8 mouse cellular contexts compared by ENCODE assay signal in genomic region chr14:11161751-11162231, GRCm38 (mm10). TPM values are rescaled to one million over a fixed set of nuclear protein-coding genes. Genes with fewer than 3 reads are reported as not detected.
DNase-seq lines count a peak whose midpoint lies in the region; ATAC-seq and TF ChIP-seq lines count a peak whose summit lies in the region.

Gene Fhit (minus strand): TSS chr14:11162035.

- WGBS in heart, embryonic 12.5 days = under 1% methylated on average over 28 of the region's 28 CpGs
- WGBS in kidney, embryonic 15.5 days = under 1% methylated on average over 28 of the region's 28 CpGs
- WGBS in limb, embryonic 14.5 days = under 1% methylated on average over 28 of the region's 28 CpGs
- WGBS in midbrain, embryonic 16.5 days = under 1% methylated on average over 28 of the region's 28 CpGs

- H3K27ac ChIP-seq in brown adipose tissue, adult 24 weeks (replicated peaks; ENCODE audit: low read depth, low read length) = peak within 1 kb of the TSS; percentile 32
- peak within 1 kb of the TSS; percentile 10; the same call in 1 of the 2 replicates for H3K27ac ChIP-seq in heart, embryonic 12.5 days (ENCODE audit: poor library complexity, severe bottlenecking)
- peak within 1 kb of the TSS; percentile 80 for H3K27ac ChIP-seq in kidney, embryonic 15.5 days
- peak within 1 kb of the TSS; percentile 46; the same call in 1 of the 2 replicates for H3K27ac ChIP-seq in limb, embryonic 14.5 days (replicated peaks; ENCODE audit: low read depth, low read length)
- H3K27ac ChIP-seq in midbrain, embryonic 16.5 days (ENCODE audit: low read length) = peak within 1 kb of the TSS; percentile 83

- no peaks in the 10 kb centered on the region for H3K36me3 ChIP-seq in heart, embryonic 12.5 days
- no peaks in the 10 kb centered on the region for H3K36me3 ChIP-seq in kidney, embryonic 15.5 days
- no peaks in the 10 kb centered on the region for H3K36me3 ChIP-seq in limb, embryonic 14.5 days (ENCODE audit: control insufficient read depth, insufficient read depth, low read length)
- no peaks in the 10 kb centered on the region for H3K36me3 ChIP-seq in midbrain, embryonic 16.5 days (ENCODE audit: control insufficient read depth, insufficient read depth, low read length)

- DNase-seq in B cell, adult 2 months = peak; percentile 78 to 84
- DNase-seq in fibroblast of lung, adult 2 months (ENCODE audit: low read depth) = peak; percentile 86
- DNase-seq in limb, embryonic 14.5 days (ENCODE audit: low spot score) = peak; percentile 95
- peak; percentile 18 to 82 for DNase-seq in spleen, postnatal 10 days (ENCODE audit: low spot score in 2 of 2)

- H3K4me1 ChIP-seq in brown adipose tissue, adult 24 weeks (ENCODE audit: control insufficient read depth, insufficient read depth, insufficient read length, low read length) = no peaks in the 10 kb centered on the region
- H3K4me1 ChIP-seq in heart, embryonic 12.5 days (replicated peaks) = no peaks in the 10 kb centered on the region
- 0 out of 2 replicates have a peak, but pooled peaks cover 8% of the 10 kb centered on the region for H3K4me1 ChIP-seq in kidney, embryonic 15.5 days
- H3K4me1 ChIP-seq in limb, embryonic 14.5 days (ENCODE audit: control insufficient read depth, insufficient read depth, low read length) = peaks cover 5% of the 10 kb centered on the region; the same call in 1 of the 2 replicates
- H3K4me1 ChIP-seq in midbrain, embryonic 16.5 days (ENCODE audit: control insufficient read depth, insufficient read depth, low read length) = peaks cover 6% of the 10 kb centered on the region

- no peaks in the 10 kb centered on the region for H3K27me3 ChIP-seq in heart, embryonic 12.5 days (replicated peaks)
- H3K27me3 ChIP-seq in kidney, embryonic 15.5 days = no peaks in the 10 kb centered on the region
- H3K27me3 ChIP-seq in limb, embryonic 14.5 days (ENCODE audit: control insufficient read depth, insufficient read depth, low read length) = no peaks in the 10 kb centered on the region
- H3K27me3 ChIP-seq in midbrain, embryonic 16.5 days (ENCODE audit: control insufficient read depth, insufficient read depth, low read depth, low read length) = no peaks in the 10 kb centered on the region

- no peaks in the 10 kb centered on the region for H3K9me3 ChIP-seq in heart, embryonic 12.5 days (replicated peaks)
- no peaks in the 10 kb centered on the region for H3K9me3 ChIP-seq in kidney, embryonic 15.5 days (replicated peaks)
- no peaks in the 10 kb centered on the region for H3K9me3 ChIP-seq in limb, embryonic 14.5 days (ENCODE audit: control insufficient read depth, low read length)
- H3K9me3 ChIP-seq in midbrain, embryonic 16.5 days (replicated peaks; ENCODE audit: control insufficient read depth, low read length, poor library complexity, severe bottlenecking) = no peaks in the 10 kb centered on the region

- H3K4me3 ChIP-seq in brown adipose tissue, adult 24 weeks (ENCODE audit: insufficient read depth, low read depth, low read length) = peak within 1 kb of the TSS; percentile 86
- peak within 1 kb of the TSS; percentile 75 for H3K4me3 ChIP-seq in heart, embryonic 12.5 days
- peak within 1 kb of the TSS; percentile 66 for H3K4me3 ChIP-seq in kidney, embryonic 15.5 days (replicated peaks)
- peak within 1 kb of the TSS; percentile 66 for H3K4me3 ChIP-seq in limb, embryonic 14.5 days (replicated peaks; ENCODE audit: low read length)
- peak within 1 kb of the TSS; percentile 73 for H3K4me3 ChIP-seq in midbrain, embryonic 16.5 days (ENCODE audit: low read depth, low read length)

- H3K9ac ChIP-seq in heart, embryonic 12.5 days = peak within 1 kb of the TSS; percentile 74
- H3K9ac ChIP-seq in kidney, embryonic 15.5 days = peak within 1 kb of the TSS; percentile 60
- H3K9ac ChIP-seq in limb, embryonic 14.5 days (ENCODE audit: low read depth, low read length, severe bottlenecking) = peak within 1 kb of the TSS; percentile 69
- H3K9ac ChIP-seq in midbrain, embryonic 16.5 days (ENCODE audit: low read depth, low read length) = peak within 1 kb of the TSS; percentile 90

- peak within 1 kb of the TSS; percentile 86 for H3K4me2 ChIP-seq in heart, embryonic 12.5 days
- H3K4me2 ChIP-seq in kidney, embryonic 15.5 days = peak within 1 kb of the TSS; percentile 72
- H3K4me2 ChIP-seq in limb, embryonic 14.5 days (replicated peaks; ENCODE audit: low read depth, low read length, severe bottlenecking) = peak within 1 kb of the TSS; percentile 86
- H3K4me2 ChIP-seq in midbrain, embryonic 16.5 days (ENCODE audit: low read length) = peak within 1 kb of the TSS; percentile 88

- peak; percentile 53; the same call in 1 of the 2 replicates for TF ChIP-seq POLR2A in limb, embryonic 14.5 days (IDR thresholded peaks at IDR 0.05; ENCODE audit: borderline replicate concordance, extremely low read depth, insufficient read depth, insufficient read length)

- ATAC-seq in heart, embryonic 12.5 days (ENCODE audit: insufficient number of reproducible peaks, low FRiP score) = peak; percentile 97
- ATAC-seq in kidney, embryonic 15.5 days (replicated peaks; ENCODE audit: low FRiP score) = peak; percentile 95
- peak; percentile 97 for ATAC-seq in limb, embryonic 14.5 days (ENCODE audit: low FRiP score, low read depth)
- ATAC-seq in midbrain, embryonic 16.5 days = peak; percentile 98

RNA-seq across cellular contexts. Expression of gene Fhit, which starts in this region (rescaled TPM):
- 6.7 and 10.4 TPM in 2 replicates for polyA plus RNA-seq in brown adipose tissue, adult 24 weeks (2012; ENCODE audit: insufficient read depth, insufficient read length, missing spikeins)
- 3.6 and 4.6 TPM in 2 replicates for polyA plus RNA-seq in heart, embryonic 12.5 days (2016; fragmentation: Nextera tagmentation; extraction: Ambion mirVana)
- 5.0 and 5.1 TPM in 2 replicates for polyA plus RNA-seq in kidney, embryonic 15.5 days (2015; fragmentation: Nextera tagmentation; extraction: Ambion mirVana)
- polyA plus RNA-seq in limb, embryonic 14.5 days (2012; rRNA removed) = 3.2 and 3.5 TPM in 2 replicates
- polyA plus RNA-seq in limb, embryonic 14.5 days (2014; fragmentation: Nextera tagmentation; extraction: Ambion mirVana) = 5.2 and 7.6 TPM in 2 replicates
- 8.2 and 8.5 TPM in 2 replicates for polyA plus RNA-seq in midbrain, embryonic 16.5 days (2015; fragmentation: Nextera tagmentation; extraction: Ambion mirVana)

Comparison
In these comparisons a context has a peak if more than half of its experiments do, and no peak if none do; other contexts are left out.
1. Peak in every context shown above with its lines: DNase-seq, ATAC-seq, H3K4me3 ChIP-seq and H3K27ac ChIP-seq.
2. H3K27ac ChIP-seq: peak in every context shown above with its lines; median percentile 83 in midbrain, embryonic 16.5 days; 80 in kidney, embryonic 15.5 days; 46 in limb, embryonic 14.5 days; 32 in brown adipose tissue, adult 24 weeks; 10 in heart, embryonic 12.5 days.